Mouse (Mus musculus): Measurements from ENCODE around the gene Nmnat2. TPM values are rescaled to one million over a fixed set of nuclear protein-coding genes. Genes with fewer than 3 reads are reported as not detected.
A peak's percentile ranks its signal among the peaks of the same experiment; 100 is the strongest.

Gene Nmnat2
- total and polyA plus RNA-seq, 2 experiments from 2014 or later: 70.5 to 120 TPM

DNA sequence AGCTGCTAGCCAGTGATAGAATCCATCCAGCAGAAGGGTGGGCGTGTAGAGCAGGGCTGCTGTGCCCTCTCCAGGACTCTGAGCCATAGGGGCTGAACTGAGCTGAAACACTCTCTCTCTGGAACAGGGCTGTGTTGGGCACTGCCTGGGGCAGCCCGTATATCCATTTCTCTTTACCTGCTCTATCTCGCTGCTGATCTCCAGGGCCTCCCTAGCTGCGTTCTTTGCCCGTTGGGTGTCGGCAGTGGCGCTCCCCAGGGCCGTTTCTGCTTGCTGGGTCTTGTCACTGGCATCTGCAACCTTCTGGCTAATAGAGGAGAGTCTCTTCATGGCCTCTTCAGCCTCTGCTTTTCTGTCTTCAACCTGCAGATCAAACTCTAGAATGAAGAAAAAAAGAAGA lies 174.0 kb downstream of the Nmnat2 start:
- Histone ChIP-seq H3K9ac (replicated peaks; ENCODE audit: low read length) (no peak overlapping the region), H3K27me3 (ENCODE audit: insufficient read depth, low read length) (no peaks in the 10 kb centered on the region), H3K4me1 (ENCODE audit: insufficient read depth, low read length) (no peaks in the 10 kb centered on the region), H3K4me3 (ENCODE audit: low read length) (no peak overlapping the region), H3K9me3 (ENCODE audit: low read length) (no peaks in the 10 kb centered on the region), H3K4me2 (ENCODE audit: low read depth, low read length) (no peak overlapping the region), H3K27ac (no peak overlapping the region), H3K36me3 (ENCODE audit: insufficient read depth, low read length) (no peaks in the 10 kb centered on the region)
- ATAC-seq (no peak), DNase-seq (ENCODE audit: low spot score) (no peak)
- WGBS: 82% methylated on average over 8 of the region's 8 CpGs
- TF ChIP-seq CTCF (IDR thresholded peaks at IDR 0.05; ENCODE audit: low read depth): no peak

DNA sequence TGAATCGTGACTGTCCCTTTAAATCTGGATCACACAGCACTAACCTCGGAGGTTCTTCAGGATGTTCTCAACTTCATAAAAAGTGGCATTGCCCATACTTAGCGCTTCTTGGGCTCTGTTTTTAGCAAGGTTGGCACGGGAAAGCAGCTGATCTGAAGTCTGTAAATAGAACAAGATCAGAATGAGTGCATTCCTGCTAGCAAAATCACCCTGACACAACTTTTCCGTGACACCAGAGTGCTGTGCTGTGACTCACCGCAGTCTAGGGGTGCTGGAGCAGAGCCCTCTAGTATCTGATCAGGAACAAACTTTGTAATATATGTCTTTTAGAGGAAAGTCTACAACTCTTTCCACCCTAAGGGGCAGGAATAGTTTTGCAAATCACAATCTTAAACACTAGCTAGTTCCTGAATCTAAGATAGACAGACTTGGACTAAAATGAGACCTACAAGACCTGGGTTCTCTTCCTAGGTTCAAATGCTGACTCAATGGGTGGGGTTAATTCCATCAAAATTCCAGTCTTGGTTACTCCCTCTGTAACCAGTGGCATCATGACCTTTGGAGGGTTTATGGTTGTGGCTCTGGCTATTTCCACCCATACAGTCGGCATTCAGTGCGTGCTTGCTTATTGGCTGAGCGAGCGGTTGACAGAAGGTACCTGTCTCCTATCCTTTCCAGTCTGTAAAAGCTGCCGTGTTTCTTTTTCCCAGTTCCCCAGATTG lies 175.4 kb downstream of the Nmnat2 start:
- no peak for TF ChIP-seq CTCF (IDR thresholded peaks at IDR 0.05; ENCODE audit: low read depth)
- no peak overlapping the region for H3K27ac ChIP-seq
- DNase-seq (ENCODE audit: low spot score) (no peak), ATAC-seq (no peak)
- no peaks in the 10 kb centered on the region for H3K9me3 ChIP-seq (ENCODE audit: low read length)
- H3K4me2 ChIP-seq (ENCODE audit: low read depth, low read length): no peak overlapping the region
- H3K27me3 ChIP-seq (ENCODE audit: insufficient read depth, low read length): no peaks in the 10 kb centered on the region
- no peak overlapping the region for H3K9ac ChIP-seq (replicated peaks; ENCODE audit: low read length)
- no peaks in the 10 kb centered on the region for H3K4me1 ChIP-seq (ENCODE audit: insufficient read depth, low read length)
- H3K4me3 ChIP-seq (ENCODE audit: low read length): no peak overlapping the region
- H3K36me3 ChIP-seq (ENCODE audit: insufficient read depth, low read length): no peaks in the 10 kb centered on the region
- WGBS: 87% methylated on average over 11 of the region's 11 CpGs

- Histone ChIP-seq H3K9ac (replicated peaks; ENCODE audit: low read length) (no peak overlapping the region), H3K4me1 (ENCODE audit: insufficient read depth, low read length) (no peaks in the 10 kb centered on the region), H3K36me3 (ENCODE audit: insufficient read depth, low read length) (no peaks in the 10 kb centered on the region), H3K27ac (peak overlapping the region; percentile 63; the same call in 1 of the 2 replicates), H3K27me3 (ENCODE audit: insufficient read depth, low read length) (no peaks in the 10 kb centered on the region), H3K4me3 (ENCODE audit: low read length) (no peak overlapping the region), H3K4me2 (ENCODE audit: low read depth, low read length) (no peak overlapping the region), H3K9me3 (ENCODE audit: low read length) (no peaks in the 10 kb centered on the region)
- no peak for TF ChIP-seq CTCF (IDR thresholded peaks at IDR 0.05; ENCODE audit: low read depth)
- ATAC-seq (peak; percentile 71), DNase-seq (ENCODE audit: low spot score) (peak; percentile 62)
- 17% methylated on average over 9 of the region's 9 CpGs for WGBS
Observed at GRCm38 (mm10) chr1:153133865-153134781, 179.3 kb downstream of the Nmnat2 start.

DNA sequence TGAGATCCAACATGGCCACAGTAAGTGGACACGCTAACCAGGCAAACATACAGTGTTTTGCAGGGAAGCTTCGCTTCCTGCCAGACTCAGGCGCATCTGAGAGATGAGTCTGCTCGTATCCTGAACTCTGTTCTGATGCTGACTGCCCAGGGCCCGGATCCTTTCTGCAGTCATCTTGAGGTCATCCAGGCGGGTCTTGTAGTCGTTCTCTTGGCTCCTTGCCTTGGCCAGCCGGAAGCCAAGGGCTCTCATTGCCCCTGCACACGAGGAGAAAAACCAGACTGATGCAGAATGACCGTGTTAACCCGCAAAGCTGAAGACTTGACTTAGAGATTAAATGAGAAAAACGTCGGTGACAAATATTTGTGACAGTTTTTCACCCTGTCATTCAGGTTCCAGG lies 181.9 kb downstream of the Nmnat2 start:
- no peak overlapping the region for H3K27ac ChIP-seq
- ATAC-seq (no peak), DNase-seq (ENCODE audit: low spot score) (no peak)
- TF ChIP-seq CTCF (IDR thresholded peaks at IDR 0.05; ENCODE audit: low read depth): no peak
- H3K9ac ChIP-seq (replicated peaks; ENCODE audit: low read length): no peak overlapping the region
- no peaks in the 10 kb centered on the region for H3K36me3 ChIP-seq (ENCODE audit: insufficient read depth, low read length)
- WGBS: 76% methylated on average over 13 of the region's 13 CpGs
- no peak overlapping the region for H3K4me2 ChIP-seq (ENCODE audit: low read depth, low read length)
- no peaks in the 10 kb centered on the region for H3K9me3 ChIP-seq (ENCODE audit: low read length)
- no peaks in the 10 kb centered on the region for H3K4me1 ChIP-seq (ENCODE audit: insufficient read depth, low read length)
- H3K4me3 ChIP-seq (ENCODE audit: low read length): no peak overlapping the region
- no peaks in the 10 kb centered on the region for H3K27me3 ChIP-seq (ENCODE audit: insufficient read depth, low read length)

DNA sequence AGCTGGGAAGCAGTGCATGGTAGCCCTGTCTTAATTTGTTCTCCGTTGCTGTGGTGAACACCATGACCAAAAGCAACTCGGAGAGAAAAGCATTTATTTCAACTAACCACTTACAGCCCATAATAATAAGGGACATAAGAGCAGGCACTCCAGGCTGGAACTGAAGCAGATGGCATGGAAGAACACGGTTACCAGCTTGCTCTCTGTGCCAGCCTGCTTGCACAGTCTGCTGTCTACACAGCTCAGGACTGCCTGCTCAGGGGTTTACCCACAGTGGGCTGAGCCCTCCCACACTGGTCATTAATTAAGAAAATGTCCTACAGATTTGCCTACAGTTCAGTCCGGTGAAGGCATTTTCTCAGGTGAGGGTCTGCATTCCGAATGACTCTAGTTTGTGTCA lies 183.7 kb downstream of the Nmnat2 start:
- DNase-seq (ENCODE audit: low spot score) (peak; percentile 10), ATAC-seq (peak; percentile 61; the same call in 1 of the 2 replicates)

GRCm38 (mm10) chr1:153139635-153140034 lies 184.8 kb downstream of the Nmnat2 start:
- Histone ChIP-seq H3K9me3 (ENCODE audit: low read length) (no peaks in the 10 kb centered on the region), H3K4me1 (ENCODE audit: insufficient read depth, low read length) (no peaks in the 10 kb centered on the region), H3K4me2 (ENCODE audit: low read depth, low read length) (no peak overlapping the region), H3K27ac (no peak overlapping the region), H3K9ac (replicated peaks; ENCODE audit: low read length) (no peak overlapping the region), H3K36me3 (ENCODE audit: insufficient read depth, low read length) (no peaks in the 10 kb centered on the region), H3K27me3 (ENCODE audit: insufficient read depth, low read length) (no peaks in the 10 kb centered on the region), H3K4me3 (ENCODE audit: low read length) (no peak overlapping the region)
- no peak for TF ChIP-seq CTCF (IDR thresholded peaks at IDR 0.05; ENCODE audit: low read depth)
- 0 out of 2 replicates have a peak, but pooled peaks have one; percentile 6 for ATAC-seq
- DNase-seq (ENCODE audit: low spot score): no peak
- 87% methylated on average over 7 of the region's 7 CpGs for whole genome bisulfite sequencing

More for the DNA sequence above, 183.7 kb downstream of the Nmnat2 start:
- no peak overlapping the region for H3K9ac ChIP-seq (replicated peaks; ENCODE audit: low read length)
- no peak for TF ChIP-seq CTCF (IDR thresholded peaks at IDR 0.05; ENCODE audit: low read depth)
- H3K4me3 ChIP-seq (ENCODE audit: low read length): no peak overlapping the region
- no peaks in the 10 kb centered on the region for H3K9me3 ChIP-seq (ENCODE audit: low read length)
- no peak overlapping the region for H3K27ac ChIP-seq
- H3K36me3 ChIP-seq (ENCODE audit: insufficient read depth, low read length): no peaks in the 10 kb centered on the region
- no peak overlapping the region for H3K4me2 ChIP-seq (ENCODE audit: low read depth, low read length)
- WGBS: 51% methylated on average over 5 of the region's 5 CpGs
- H3K27me3 ChIP-seq (ENCODE audit: insufficient read depth, low read length): no peaks in the 10 kb centered on the region
- H3K4me1 ChIP-seq (ENCODE audit: insufficient read depth, low read length): no peaks in the 10 kb centered on the region
